Mouse (Mus musculus): Measurements from ENCODE around the gene Tgfb3.

The Tgfb3 gene

GRCm38 (mm10) chr12:86078553-86079201, at the start of gene Tgfb3:
Tgfb3 (minus strand) TSS chr12:86079041.
- no peak for DNase-seq

GRCm38 (mm10) chr12:86128122-86128521, 49.3 kb upstream of the Tgfb3 start:
- no peak for DNase-seq

GRCm38 (mm10) chr12:86124016-86124415, 45.2 kb upstream of the Tgfb3 start:
- DNase-seq = no peak

- no peak for DNase-seq
Observed at GRCm38 (mm10) chr12:86116295-86116835, 37.5 kb upstream of the Tgfb3 start.

- DNase-seq = no peak
Observed at GRCm38 (mm10) chr12:86110637-86111036, 31.8 kb upstream of the Tgfb3 start.

- no peak for DNase-seq
Observed at GRCm38 (mm10) chr12:86109531-86109930, 30.7 kb upstream of the Tgfb3 start.

- DNase-seq = no peak
Observed at GRCm38 (mm10) chr12:86107645-86108044, 28.8 kb upstream of the Tgfb3 start.

- no peak for DNase-seq
Observed at GRCm38 (mm10) chr12:86106086-86106485, 27.2 kb upstream of the Tgfb3 start.

- no peak for DNase-seq
Observed at GRCm38 (mm10) chr12:86105546-86105945, 26.7 kb upstream of the Tgfb3 start.

- DNase-seq = no peak
Observed at GRCm38 (mm10) chr12:86104297-86104696, 25.5 kb upstream of the Tgfb3 start.

GRCm38 (mm10) chr12:86103852-86104251, 25.0 kb upstream of the Tgfb3 start:
- DNase-seq = no peak

GRCm38 (mm10) chr12:86103391-86103790, 24.6 kb upstream of the Tgfb3 start:
- no peak for DNase-seq

- no peak for DNase-seq
Observed at GRCm38 (mm10) chr12:86102686-86103085, 23.8 kb upstream of the Tgfb3 start.

- no peak for DNase-seq
Observed at GRCm38 (mm10) chr12:86100711-86101110, 21.9 kb upstream of the Tgfb3 start.

GRCm38 (mm10) chr12:86097781-86098180, 18.9 kb upstream of the Tgfb3 start:
- no peak for DNase-seq

- no peak for DNase-seq
Observed at GRCm38 (mm10) chr12:86095806-86096205, 17.0 kb upstream of the Tgfb3 start.

- no peak for DNase-seq
Observed at GRCm38 (mm10) chr12:86094075-86094474, 15.2 kb upstream of the Tgfb3 start.

- no peak for DNase-seq
Observed at GRCm38 (mm10) chr12:86091601-86092132, 12.8 kb upstream of the Tgfb3 start.

GRCm38 (mm10) chr12:86090764-86091163, 11.9 kb upstream of the Tgfb3 start:
- no peak for DNase-seq

- DNase-seq = no peak
Observed at GRCm38 (mm10) chr12:86088042-86088441, 9.2 kb upstream of the Tgfb3 start.

GRCm38 (mm10) chr12:86086550-86086949, 7.7 kb upstream of the Tgfb3 start:
- DNase-seq = no peak

- peak; percentile 52 for DNase-seq
Observed at GRCm38 (mm10) chr12:86085873-86086272, 7.0 kb upstream of the Tgfb3 start.

GRCm38 (mm10) chr12:86082481-86083012, 3.7 kb upstream of the Tgfb3 start, which contains the start of gene Ift43:
Ift43 (plus strand) TSS chr12:86082541.
- DNase-seq = peak; percentile 82

- DNase-seq = peak; percentile 89
Observed at GRCm38 (mm10) chr12:86079202-86079667, 394 bp upstream of the Tgfb3 start.
